Mouse (Mus musculus): ENCODE measurements around the gene Nme8.

- TF ChIP-seq CTCF (IDR thresholded peaks at IDR 0.05; ENCODE audit: low read depth, low read length) (no peak), GATA1 (IDR thresholded peaks at IDR 0.05; ENCODE audit: borderline replicate concordance, low read length) (no peak), POLR2AphosphoS5 (IDR thresholded peaks at IDR 0.05; ENCODE audit: insufficient replicate concordance, low read depth, low read length) (no peak), GATA2 (IDR thresholded peaks at IDR 0.05; ENCODE audit: borderline replicate concordance, low read depth, low read length) (no peak)
Observed at GRCm38 (mm10) chr13:19626473-19626872, 71.1 kb downstream of the Nme8 start.
